Comparison of ENCODE assay signal across 10 mouse cellular contexts in genomic region chr2:136886846-136887245, GRCm38 (mm10). TPM values are rescaled to one million over a fixed set of nuclear protein-coding genes. Genes with fewer than 3 reads are reported as not detected.
DNase-seq lines count a peak whose midpoint lies in the region; ATAC-seq and TF ChIP-seq lines count a peak whose summit lies in the region.
"Had no signal": no experiment of that assay in that cellular context is flagged by ENCODE, and none has a peak within 500 bp of the region (broad histone marks: within the 10 kb centered on the region; RNA-seq: fewer than 3 reads in every experiment).

No protein-coding gene starts in this region.

- TF ChIP-seq POLR2A in limb, embryonic 14.5 days (IDR thresholded peaks at IDR 0.05; ENCODE audit: borderline replicate concordance, extremely low read depth, insufficient read depth, insufficient read length), result no peak

- no peaks in the 10 kb centered on the region for H3K9me3 ChIP-seq in forebrain, embryonic 14.5 days (replicated peaks; ENCODE audit: control insufficient read depth, low read length)
- H3K9me3 ChIP-seq in forebrain, embryonic 12.5 days, result no peaks in the 10 kb centered on the region
- no peaks in the 10 kb centered on the region for H3K9me3 ChIP-seq in limb, embryonic 14.5 days (ENCODE audit: control insufficient read depth, low read length)
- no peaks in the 10 kb centered on the region for H3K9me3 ChIP-seq in limb, embryonic 10.5 days (replicated peaks)
- no peaks in the 10 kb centered on the region for H3K9me3 ChIP-seq in midbrain, embryonic 13.5 days
- H3K9me3 ChIP-seq: limb, embryonic 12.5 days had no signal

- no peak for ATAC-seq in forebrain, embryonic 14.5 days
- no peak for ATAC-seq in forebrain, embryonic 12.5 days (ENCODE audit: low FRiP score)
- ATAC-seq in limb, embryonic 14.5 days (ENCODE audit: low FRiP score, low read depth), result no peak
- ATAC-seq in Patski, result no peak
- ATAC-seq in midbrain, embryonic 13.5 days, result no peak

- no peak overlapping the region for H3K4me2 ChIP-seq in forebrain, embryonic 14.5 days (ENCODE audit: low read length)
- H3K4me2 ChIP-seq in forebrain, embryonic 12.5 days, result no peak overlapping the region
- no peak overlapping the region for H3K4me2 ChIP-seq in limb, embryonic 14.5 days (replicated peaks; ENCODE audit: low read depth, low read length, severe bottlenecking)
- H3K4me2 ChIP-seq in midbrain, embryonic 13.5 days (replicated peaks), result no peak overlapping the region
- H3K4me2 ChIP-seq: limb, embryonic 12.5 days had no signal

- WGBS in forebrain, embryonic 14.5 days, result 62% methylated on average over 4 of the region's 4 CpGs
- WGBS in forebrain, embryonic 12.5 days, result 69% methylated on average over 4 of the region's 4 CpGs
- WGBS in limb, embryonic 14.5 days, result 65% methylated on average over 4 of the region's 4 CpGs
- whole genome bisulfite sequencing in limb, embryonic 10.5 days, result 78% methylated on average over 4 of the region's 4 CpGs
- 68% methylated on average over 4 of the region's 4 CpGs for WGBS in midbrain, embryonic 13.5 days

- CTCF ChIA-PET in Patski (lab: Charles Lee), result interaction anchor here (0.8 to 1.2 kb wide), 2 partner anchors 227 to 401 kb away, joined by 3 to 4 read pairs; no protein-coding TSS in a partner anchor

- peaks cover 4% of the 10 kb centered on the region; the same call in 1 of the 2 replicates for H3K4me1 ChIP-seq in forebrain, embryonic 14.5 days (ENCODE audit: control insufficient read depth, insufficient read depth, low read length)
- no peaks in the 10 kb centered on the region for H3K4me1 ChIP-seq in forebrain, embryonic 12.5 days
- 0 out of 2 replicates have a peak, but pooled peaks cover 3% of the 10 kb centered on the region for H3K4me1 ChIP-seq in limb, embryonic 14.5 days (ENCODE audit: control insufficient read depth, insufficient read depth, low read length)
- H3K4me1 ChIP-seq in limb, embryonic 10.5 days, result no peaks in the 10 kb centered on the region
- peaks cover 11% of the 10 kb centered on the region for H3K4me1 ChIP-seq in midbrain, embryonic 13.5 days (replicated peaks)
- H3K4me1 ChIP-seq: limb, embryonic 12.5 days had no signal

- H3K27ac ChIP-seq in forebrain, embryonic 14.5 days (ENCODE audit: low read depth, low read length), result no peak overlapping the region
- no peak overlapping the region for H3K27ac ChIP-seq in forebrain, embryonic 12.5 days
- no peak overlapping the region for H3K27ac ChIP-seq in limb, embryonic 14.5 days (replicated peaks; ENCODE audit: low read depth, low read length)
- no peak overlapping the region for H3K27ac ChIP-seq in limb, embryonic 10.5 days
- no peak overlapping the region for H3K27ac ChIP-seq in midbrain, embryonic 13.5 days
- H3K27ac ChIP-seq: limb, embryonic 12.5 days had no signal

- H3K36me3 ChIP-seq in forebrain, embryonic 14.5 days (ENCODE audit: control insufficient read depth, insufficient read depth, low read length), result peaks cover 24% of the 10 kb centered on the region; the same call in 1 of the 2 replicates
- H3K36me3 ChIP-seq in forebrain, embryonic 12.5 days (replicated peaks), result peaks cover 14% of the 10 kb centered on the region
- H3K36me3 ChIP-seq in limb, embryonic 14.5 days (ENCODE audit: control insufficient read depth, insufficient read depth, low read length), result peaks cover 21% of the 10 kb centered on the region
- H3K36me3 ChIP-seq in limb, embryonic 10.5 days, result peaks cover 37% of the 10 kb centered on the region
- peaks cover 21% of the 10 kb centered on the region for H3K36me3 ChIP-seq in midbrain, embryonic 13.5 days

- peak; percentile 53 for TF ChIP-seq CTCF in Patski (IDR thresholded peaks at IDR 0.05)

- DNase-seq in forebrain, embryonic 14.5 days (ENCODE audit: low spot score), result peak; percentile 66
- peak; percentile 17 for DNase-seq in limb, embryonic 14.5 days (ENCODE audit: low spot score)
- DNase-seq in limb, embryonic 10.5 days (ENCODE audit: low spot score), result no peak
- no peak for DNase-seq in Patski (ENCODE audit: low read depth, low spot score)
- DNase-seq in layer of hippocampus, postnatal 36 days, result peak; percentile 17 to 20
- DNase-seq in urinary bladder, postnatal 25 days (ENCODE audit: low spot score), result no peak

- in situ Hi-C loops in Patski (cut with MboI; ENCODE audit: low pct_unique_long_range_greater_than_20kb), result no loop called here

- POLR2A ChIA-PET in Patski (lab: Charles Lee), result no interaction called here

- no peak overlapping the region for H3K4me3 ChIP-seq in forebrain, embryonic 14.5 days (ENCODE audit: low read depth, low read length)
- no peak overlapping the region for H3K4me3 ChIP-seq in forebrain, embryonic 12.5 days (replicated peaks)
- H3K4me3 ChIP-seq in limb, embryonic 14.5 days (replicated peaks; ENCODE audit: low read length), result no peak overlapping the region
- H3K4me3 ChIP-seq in limb, embryonic 10.5 days, result no peak overlapping the region
- no peak overlapping the region for H3K4me3 ChIP-seq in midbrain, embryonic 13.5 days (replicated peaks)
- H3K4me3 ChIP-seq: limb, embryonic 12.5 days had no signal

- H3K27me3 ChIP-seq in forebrain, embryonic 14.5 days (replicated peaks; ENCODE audit: control insufficient read depth, insufficient read depth, low read length), result no peaks in the 10 kb centered on the region
- no peaks in the 10 kb centered on the region for H3K27me3 ChIP-seq in forebrain, embryonic 12.5 days
- H3K27me3 ChIP-seq in limb, embryonic 14.5 days (ENCODE audit: control insufficient read depth, insufficient read depth, low read length), result no peaks in the 10 kb centered on the region
- H3K27me3 ChIP-seq in limb, embryonic 10.5 days (ENCODE audit: low read depth, poor library complexity, severe bottlenecking), result no peaks in the 10 kb centered on the region
- H3K27me3 ChIP-seq in Patski, result no peaks in the 10 kb centered on the region
- H3K27me3 ChIP-seq in midbrain, embryonic 13.5 days, result no peaks in the 10 kb centered on the region
- H3K27me3 ChIP-seq: limb, embryonic 12.5 days had no signal

- H3K9ac ChIP-seq in forebrain, embryonic 14.5 days (ENCODE audit: low read length), result no peak overlapping the region
- H3K9ac ChIP-seq in forebrain, embryonic 12.5 days, result no peak overlapping the region
- no peak overlapping the region for H3K9ac ChIP-seq in limb, embryonic 14.5 days (ENCODE audit: low read depth, low read length, severe bottlenecking)
- H3K9ac ChIP-seq in midbrain, embryonic 13.5 days (replicated peaks), result no peak overlapping the region
- H3K9ac ChIP-seq: limb, embryonic 12.5 days had no signal

RNA-seq across cellular contexts. Expression of gene AL731706.2, which starts 1.4 kb away (rescaled TPM):
- polyA plus RNA-seq in forebrain, embryonic 14.5 days (2014; fragmentation: Nextera tagmentation; extraction: Ambion mirVana), result 33.6 and 40.2 TPM in 2 replicates
- 17.2 and 24.3 TPM in 2 replicates for polyA plus RNA-seq in forebrain, embryonic 12.5 days (2016; fragmentation: Nextera tagmentation; extraction: Ambion mirVana)
- polyA plus RNA-seq in limb, embryonic 14.5 days (2012; rRNA removed), result not detected in 2 replicates
- 46.1 and 52.3 TPM in 2 replicates for polyA plus RNA-seq in limb, embryonic 14.5 days (2014; fragmentation: Nextera tagmentation; extraction: Ambion mirVana)
- 40.4 and 46.1 TPM in 2 replicates for polyA plus RNA-seq in limb, embryonic 10.5 days (2016; fragmentation: Nextera tagmentation; extraction: Ambion mirVana)
- 52.0 TPM for polyA plus RNA-seq in Patski (2021)
- total RNA-seq in layer of hippocampus, postnatal 36 days (2021), result 10 to 100 TPM; 17.3 to 29.0 TPM
- polyA plus RNA-seq in midbrain, embryonic 13.5 days (2015; fragmentation: Nextera tagmentation; extraction: Ambion mirVana), result 27.8 and 31.3 TPM in 2 replicates
- polyA plus RNA-seq: frontal cortex, adult 2 months had no signal

RNA-seq across cellular contexts. Expression of gene Slx4ip, which starts 4.2 kb away (rescaled TPM):
- 9.4 and 12.1 TPM in 2 replicates for polyA plus RNA-seq in forebrain, embryonic 14.5 days (2014; fragmentation: Nextera tagmentation; extraction: Ambion mirVana)
- 11.6 and 12.1 TPM in 2 replicates for polyA plus RNA-seq in forebrain, embryonic 12.5 days (2016; fragmentation: Nextera tagmentation; extraction: Ambion mirVana)
- polyA plus RNA-seq in limb, embryonic 14.5 days (2012; rRNA removed), result 3.0 and 3.4 TPM in 2 replicates
- polyA plus RNA-seq in limb, embryonic 14.5 days (2014; fragmentation: Nextera tagmentation; extraction: Ambion mirVana), result 5.3 and 6.6 TPM in 2 replicates
- 6.1 and 7.4 TPM in 2 replicates for polyA plus RNA-seq in limb, embryonic 10.5 days (2016; fragmentation: Nextera tagmentation; extraction: Ambion mirVana)
- 6.6 TPM for polyA plus RNA-seq in Patski (2021)
- total RNA-seq in layer of hippocampus, postnatal 36 days (2021), result 1 to 10 TPM; 7.9 to 8.2 TPM
- 16.0 and 16.3 TPM in 2 replicates for polyA plus RNA-seq in midbrain, embryonic 13.5 days (2015; fragmentation: Nextera tagmentation; extraction: Ambion mirVana)

RNA-seq across cellular contexts. Expression of gene AL731706.1, which starts 4.3 kb away (rescaled TPM):
- 24.4 and 25.5 TPM in 2 replicates for polyA plus RNA-seq in forebrain, embryonic 14.5 days (2014; fragmentation: Nextera tagmentation; extraction: Ambion mirVana)
- 23.3 and 25.8 TPM in 2 replicates for polyA plus RNA-seq in forebrain, embryonic 12.5 days (2016; fragmentation: Nextera tagmentation; extraction: Ambion mirVana)
- 14.4 and 17.4 TPM in 2 replicates for polyA plus RNA-seq in limb, embryonic 14.5 days (2012; rRNA removed)
- polyA plus RNA-seq in limb, embryonic 14.5 days (2014; fragmentation: Nextera tagmentation; extraction: Ambion mirVana), result 33.3 and 37.8 TPM in 2 replicates
- polyA plus RNA-seq in limb, embryonic 10.5 days (2016; fragmentation: Nextera tagmentation; extraction: Ambion mirVana), result 18.9 and 21.7 TPM in 2 replicates
- polyA plus RNA-seq in Patski (2021), result 17.0 TPM
- total RNA-seq in layer of hippocampus, postnatal 36 days (2021), result 10 to 100 TPM; 17.3 to 18.3 TPM
- polyA plus RNA-seq in midbrain, embryonic 13.5 days (2015; fragmentation: Nextera tagmentation; extraction: Ambion mirVana), result 20.3 and 23.2 TPM in 2 replicates

RNA-seq across cellular contexts. Expression of gene Mkks, which starts 4.3 kb away (rescaled TPM):
- polyA plus RNA-seq in forebrain, embryonic 14.5 days (2014; fragmentation: Nextera tagmentation; extraction: Ambion mirVana), result 13.0 and 15.4 TPM in 2 replicates
- 10.6 and 12.7 TPM in 2 replicates for polyA plus RNA-seq in forebrain, embryonic 12.5 days (2016; fragmentation: Nextera tagmentation; extraction: Ambion mirVana)
- polyA plus RNA-seq in limb, embryonic 14.5 days (2012; rRNA removed), result 9.9 and 10.7 TPM in 2 replicates
- polyA plus RNA-seq in limb, embryonic 14.5 days (2014; fragmentation: Nextera tagmentation; extraction: Ambion mirVana), result 12.6 and 12.7 TPM in 2 replicates
- 11.8 and 12.4 TPM in 2 replicates for polyA plus RNA-seq in limb, embryonic 10.5 days (2016; fragmentation: Nextera tagmentation; extraction: Ambion mirVana)
- 24.0 TPM for polyA plus RNA-seq in Patski (2021)
- total RNA-seq in layer of hippocampus, postnatal 36 days (2021), result 10 to 100 TPM; 25.7 to 28.5 TPM
- polyA plus RNA-seq in midbrain, embryonic 13.5 days (2015; fragmentation: Nextera tagmentation; extraction: Ambion mirVana), result 12.0 and 13.3 TPM in 2 replicates

Comparison
In these comparisons a context has a peak if more than half of its experiments do, and no peak if none do; other contexts are left out.
1. DNase-seq: peak in forebrain, embryonic 14.5 days (single experiment), limb, embryonic 14.5 days (single experiment) and layer of hippocampus, postnatal 36 days (2 of 2); none in limb, embryonic 10.5 days (single experiment), Patski (single experiment) and urinary bladder, postnatal 25 days (single experiment).